Mouse (Mus musculus) neural tube, embryonic 13.5 days (tissue): ENCODE measurements at regions not wholly inside any gene's neighbourhood (a gene's known extent, or its start where the extent isn't known, plus 50 kb on each side); places are given as distances from the start of the nearest gene placed in this dataset.
A peak's percentile ranks its signal among the peaks of the same experiment; 100 is the strongest.

Experiments
- ATAC-seq: fragments of 200-750 bp; cut with Nextera tagmentation; 2 replicates; pipeline ENCODE4 v1.8.0; 2017; ENCODE audit warnings: low read depth, mild to moderate bottlenecking, moderate TSS enrichment, moderate library complexity
- H3K27ac ChIP-seq: fragments of 300-500 bp; sonication (generic); replicated peaks from 2 replicates; pipeline ENCODE4 v1.5.1; 2015; ENCODE audit warnings: moderate library complexity, mild to moderate bottlenecking, inconsistent platforms
- H3K27me3 ChIP-seq: fragments of 300-500 bp; sonication (generic); 2 replicates; pipeline ENCODE4 v1.6.1; 2015; ENCODE audit warnings: mild to moderate bottlenecking, inconsistent platforms
- H3K36me3 ChIP-seq: fragments of 300-500 bp; sonication (generic); 2 replicates; pipeline ENCODE4 v1.6.1; 2015; ENCODE audit warnings: mild to moderate bottlenecking, inconsistent platforms
- H3K4me1 ChIP-seq: fragments of 300-500 bp; sonication (generic); replicated peaks from 2 replicates; pipeline ENCODE4 v1.6.1; 2015; ENCODE audit warnings: inconsistent platforms
- H3K4me2 ChIP-seq: fragments of 300-500 bp; sonication (generic); 2 replicates; pipeline ENCODE4 v1.6.1; 2015; ENCODE audit warnings: inconsistent platforms, mild to moderate bottlenecking, moderate library complexity
- H3K4me3 ChIP-seq: fragments of 300-500 bp; sonication (generic); 2 replicates; pipeline ENCODE4 v1.5.1; 2015; ENCODE audit warnings: mild to moderate bottlenecking, inconsistent platforms
- H3K9ac ChIP-seq: fragments of 300-500 bp; sonication (generic); 2 replicates; pipeline ENCODE4 v1.6.1; 2015; ENCODE audit warnings: moderate library complexity, mild to moderate bottlenecking, inconsistent platforms
- H3K9me3 ChIP-seq: fragments of 300-500 bp; sonication (generic); 2 replicates; pipeline ENCODE4 v1.6.1; 2016; ENCODE audit warnings: inconsistent platforms
- WGBS: fragments of 180-500 bp; shearing (Covaris S2); methylation state at CpG from one replicate; pipeline ENCODE4 v1.1.7; 2015; 5-methylcytosine and 5-hydroxymethylcytosine counted together

GRCm38 (mm10) chr1:35765692-35766091 is 302.5 kb upstream of the Hs6st1 start:
- Histone ChIP-seq H3K27me3 (no peaks in the 10 kb centered on the region), H3K4me1 (no peaks in the 10 kb centered on the region), H3K9ac (no peak overlapping the region), H3K9me3 (no peaks in the 10 kb centered on the region), H3K4me3 (no peak overlapping the region), H3K4me2 (no peak overlapping the region), H3K36me3 (no peaks in the 10 kb centered on the region), H3K27ac (no peak overlapping the region)
- WGBS, result 92% methylated on average over 4 of the region's 4 CpGs
- ATAC-seq, result no peak

GRCm38 (mm10) chr1:35766271-35766670 is 301.9 kb upstream of the Hs6st1 start:
- Histone ChIP-seq H3K9me3 (no peaks in the 10 kb centered on the region), H3K36me3 (no peaks in the 10 kb centered on the region), H3K27me3 (no peaks in the 10 kb centered on the region), H3K4me1 (no peaks in the 10 kb centered on the region), H3K4me2 (no peak overlapping the region), H3K9ac (no peak overlapping the region), H3K4me3 (no peak overlapping the region), H3K27ac (no peak overlapping the region)
- WGBS, result 93% methylated on average over 5 of the region's 5 CpGs
- no peak for ATAC-seq

- Histone ChIP-seq H3K27me3 (no peaks in the 10 kb centered on the region), H3K36me3 (no peaks in the 10 kb centered on the region), H3K9ac (no peak overlapping the region), H3K4me2 (no peak overlapping the region), H3K4me3 (no peak overlapping the region), H3K27ac (no peak overlapping the region), H3K4me1 (no peaks in the 10 kb centered on the region), H3K9me3 (no peaks in the 10 kb centered on the region)
- 83% methylated on average over 6 of the region's 6 CpGs for WGBS
- ATAC-seq, result no peak
Observed at GRCm38 (mm10) chr1:35772567-35772966, 295.6 kb upstream of the Hs6st1 start.

- no peak for ATAC-seq
- Histone ChIP-seq H3K36me3 (no peaks in the 10 kb centered on the region), H3K4me3 (no peak overlapping the region), H3K4me2 (no peak overlapping the region), H3K9ac (no peak overlapping the region), H3K4me1 (no peaks in the 10 kb centered on the region), H3K27ac (no peak overlapping the region), H3K9me3 (no peaks in the 10 kb centered on the region), H3K27me3 (no peaks in the 10 kb centered on the region)
- WGBS, result 96% methylated on average over 2 of the region's 2 CpGs
Observed at GRCm38 (mm10) chr1:35774566-35774965, 293.6 kb upstream of the Hs6st1 start.

- ATAC-seq, result no peak
- Histone ChIP-seq H3K27me3 (no peaks in the 10 kb centered on the region), H3K36me3 (no peaks in the 10 kb centered on the region), H3K9me3 (no peaks in the 10 kb centered on the region), H3K4me2 (no peak overlapping the region), H3K27ac (no peak overlapping the region), H3K4me3 (no peak overlapping the region), H3K9ac (no peak overlapping the region), H3K4me1 (no peaks in the 10 kb centered on the region)
- WGBS, result 87% methylated on average over 2 of the region's 2 CpGs
Observed at GRCm38 (mm10) chr1:35782668-35783067, 285.5 kb upstream of the Hs6st1 start.

GRCm38 (mm10) chr1:35783427-35783826 is 284.8 kb upstream of the Hs6st1 start:
- no peaks in the 10 kb centered on the region for H3K27me3 ChIP-seq
- ATAC-seq, result no peak
- peaks cover 3% of the 10 kb centered on the region; the same call in 1 of the 2 replicates for H3K9me3 ChIP-seq
- H3K4me1 ChIP-seq, result no peaks in the 10 kb centered on the region
- no peak overlapping the region for H3K4me3 ChIP-seq
- H3K27ac ChIP-seq, result no peak overlapping the region
- 73% methylated on average over 6 of the region's 6 CpGs for WGBS
- no peaks in the 10 kb centered on the region for H3K36me3 ChIP-seq
- H3K4me2 ChIP-seq, result no peak overlapping the region
- H3K9ac ChIP-seq, result no peak overlapping the region

GRCm38 (mm10) chr1:35786241-35786640 is 282.0 kb upstream of the Hs6st1 start:
- H3K27me3 ChIP-seq, result no peaks in the 10 kb centered on the region
- no peak overlapping the region for H3K4me2 ChIP-seq
- no peaks in the 10 kb centered on the region for H3K4me1 ChIP-seq
- WGBS, result 92% methylated on average over 4 of the region's 4 CpGs
- H3K36me3 ChIP-seq, result no peaks in the 10 kb centered on the region
- H3K27ac ChIP-seq, result no peak overlapping the region
- ATAC-seq, result no peak
- H3K9ac ChIP-seq, result no peak overlapping the region
- H3K9me3 ChIP-seq, result peaks cover 3% of the 10 kb centered on the region; the same call in 1 of the 2 replicates
- no peak overlapping the region for H3K4me3 ChIP-seq

GRCm38 (mm10) chr1:35786668-35787213 is 281.5 kb upstream of the Hs6st1 start:
- Histone ChIP-seq H3K4me2 (no peak overlapping the region), H3K4me3 (no peak overlapping the region), H3K4me1 (no peaks in the 10 kb centered on the region), H3K36me3 (no peaks in the 10 kb centered on the region), H3K9me3 (peaks cover 3% of the 10 kb centered on the region; the same call in 1 of the 2 replicates), H3K27ac (no peak overlapping the region), H3K9ac (no peak overlapping the region), H3K27me3 (no peaks in the 10 kb centered on the region)
- ATAC-seq, result no peak
- WGBS, result 61% methylated on average over 8 of the region's 8 CpGs

- Histone ChIP-seq H3K4me3 (no peak overlapping the region), H3K4me1 (no peaks in the 10 kb centered on the region), H3K27ac (no peak overlapping the region), H3K9ac (no peak overlapping the region), H3K27me3 (no peaks in the 10 kb centered on the region), H3K36me3 (no peaks in the 10 kb centered on the region), H3K9me3 (no peaks in the 10 kb centered on the region), H3K4me2 (no peak overlapping the region)
- WGBS, result 70% methylated on average over 2 of the region's 2 CpGs
- ATAC-seq, result no peak
Observed at GRCm38 (mm10) chr1:35797064-35797463, 271.1 kb upstream of the Hs6st1 start.

GRCm38 (mm10) chr1:35797526-35797925 is 270.7 kb upstream of the Hs6st1 start:
- H3K4me1 ChIP-seq, result no peaks in the 10 kb centered on the region
- no peak overlapping the region for H3K9ac ChIP-seq
- H3K4me2 ChIP-seq, result no peak overlapping the region
- H3K27ac ChIP-seq, result no peak overlapping the region
- WGBS, result 83% methylated on average over 2 of the region's 2 CpGs
- ATAC-seq, result no peak
- no peaks in the 10 kb centered on the region for H3K27me3 ChIP-seq
- H3K9me3 ChIP-seq, result no peaks in the 10 kb centered on the region
- H3K36me3 ChIP-seq, result no peaks in the 10 kb centered on the region
- no peak overlapping the region for H3K4me3 ChIP-seq

- Histone ChIP-seq H3K4me2 (no peak overlapping the region), H3K27me3 (no peaks in the 10 kb centered on the region), H3K4me1 (peaks cover 22% of the 10 kb centered on the region), H3K4me3 (no peak overlapping the region), H3K9ac (no peak overlapping the region), H3K9me3 (no peaks in the 10 kb centered on the region), H3K27ac (0 out of 2 replicates have a peak overlapping the region, but pooled peaks have one; percentile 19), H3K36me3 (no peaks in the 10 kb centered on the region)
- whole genome bisulfite sequencing, result 60% methylated on average over 3 of the region's 3 CpGs
- ATAC-seq, result no peak
Observed at GRCm38 (mm10) chr1:35805546-35805945, 262.7 kb upstream of the Hs6st1 start.

- Histone ChIP-seq H3K9me3 (no peaks in the 10 kb centered on the region), H3K4me1 (peaks cover 29% of the 10 kb centered on the region), H3K4me3 (no peak overlapping the region), H3K9ac (no peak overlapping the region), H3K4me2 (no peak overlapping the region), H3K27ac (0 out of 2 replicates have a peak overlapping the region, but pooled peaks have one; percentile 19), H3K36me3 (no peaks in the 10 kb centered on the region), H3K27me3 (no peaks in the 10 kb centered on the region)
- no peak for ATAC-seq
- 49% methylated on average over 2 of the region's 2 CpGs for WGBS
Observed at GRCm38 (mm10) chr1:35806329-35806728, 261.9 kb upstream of the Hs6st1 start.

GRCm38 (mm10) chr1:35806731-35807130 is 261.5 kb upstream of the Hs6st1 start:
- no peak overlapping the region for H3K9ac ChIP-seq
- no peaks in the 10 kb centered on the region for H3K9me3 ChIP-seq
- no peak overlapping the region for H3K27ac ChIP-seq
- H3K4me3 ChIP-seq, result no peak overlapping the region
- H3K36me3 ChIP-seq, result no peaks in the 10 kb centered on the region
- H3K4me1 ChIP-seq, result peaks cover 33% of the 10 kb centered on the region
- no peaks in the 10 kb centered on the region for H3K27me3 ChIP-seq
- WGBS, result 0% methylated on average over 1 of the region's 1 CpGs
- ATAC-seq, result no peak
- H3K4me2 ChIP-seq, result no peak overlapping the region
